Mouse (Mus musculus) cerebellum, postnatal 36 days (tissue): ENCODE measurements around the gene Anks1.

ENCODE experiments used
- DNase-seq, 2 experiments: peaks; one replicate each; pipeline ENCODE4 v3.0.0; 2021 to 2022; ENCODE audit warnings: mixed read lengths in 2 of 2

Gene Anks1

DNA sequence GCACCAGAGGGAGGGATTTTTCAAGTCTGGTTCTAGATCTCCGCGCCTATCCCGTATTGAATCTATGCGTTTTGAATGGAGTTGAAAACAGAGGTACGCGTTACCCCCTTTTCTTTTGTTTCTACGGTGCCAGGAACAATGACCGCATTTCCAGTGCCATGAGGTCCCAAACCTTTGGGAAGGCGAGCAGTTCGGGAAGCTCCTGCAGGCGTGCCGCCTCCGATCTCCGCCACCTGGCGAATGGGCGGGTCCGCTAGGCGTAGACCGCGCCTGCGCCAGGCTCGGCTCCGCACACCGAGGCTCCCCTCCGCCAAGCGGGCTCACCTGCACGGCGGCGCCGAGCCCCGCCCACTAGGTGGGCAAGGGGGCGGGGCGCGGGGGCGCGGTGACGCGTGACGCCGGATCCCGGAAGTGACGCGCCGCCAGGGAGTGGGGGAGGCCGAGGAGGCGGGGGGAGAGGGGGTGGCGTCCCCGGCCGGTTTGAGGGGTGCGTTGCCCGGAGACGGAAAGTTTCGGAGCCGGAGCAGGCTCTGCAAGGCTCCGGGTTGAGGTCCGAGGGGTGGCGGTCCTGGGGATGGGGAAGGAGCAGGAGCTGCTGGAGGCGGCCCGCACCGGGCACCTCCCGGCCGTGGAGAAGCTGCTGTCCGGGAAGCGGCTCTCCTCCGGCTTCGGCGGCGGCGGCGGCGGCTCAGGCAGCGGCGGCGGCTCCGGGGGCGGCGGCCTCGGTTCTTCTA is at the start of gene Anks1:
Anks1 (plus strand) TSS at position 419 of the 734 bp plus-strand sequence.
- peak; percentile 84 to 91 for DNase-seq

DNA sequence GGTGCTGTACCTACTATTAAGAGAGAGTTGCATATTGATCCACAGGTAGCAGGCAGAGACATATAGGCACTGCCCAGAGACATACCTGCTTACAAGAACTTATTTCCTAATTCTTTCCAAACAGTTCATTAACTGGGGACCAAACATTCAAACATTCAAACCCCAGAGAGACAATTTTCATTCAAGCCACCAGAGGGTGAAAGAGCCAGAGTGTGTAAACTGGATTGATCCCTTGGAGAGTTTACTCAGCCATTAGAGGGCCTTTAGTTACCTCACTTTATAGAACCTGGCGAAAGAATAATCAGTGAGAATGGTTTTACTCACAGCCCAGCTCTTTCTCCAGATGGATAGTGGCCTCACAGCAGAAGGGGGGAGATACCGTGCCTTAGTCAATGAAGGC is 43.6 kb upstream of the Anks1 start:
- no peak for DNase-seq

DNA sequence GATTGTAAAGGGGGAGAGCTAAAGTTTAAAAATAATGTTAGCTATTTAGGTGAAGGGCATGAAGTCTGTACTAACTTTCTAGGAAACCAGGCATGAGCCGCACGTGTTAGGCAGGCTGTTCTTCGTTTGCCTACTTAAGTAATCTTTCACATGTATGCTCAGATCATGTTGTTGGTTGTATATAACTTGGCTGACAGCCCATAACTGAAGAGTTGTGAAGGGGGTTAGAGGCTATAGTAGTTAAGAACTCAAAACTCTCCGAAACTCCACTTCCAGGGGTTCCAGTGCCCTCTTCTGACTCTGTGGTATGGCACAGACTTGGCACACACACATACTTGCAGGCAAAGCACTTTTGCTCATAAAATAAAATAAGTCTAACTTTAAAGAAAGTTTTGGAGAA is 42.4 kb upstream of the Anks1 start:
- no peak for DNase-seq

DNA sequence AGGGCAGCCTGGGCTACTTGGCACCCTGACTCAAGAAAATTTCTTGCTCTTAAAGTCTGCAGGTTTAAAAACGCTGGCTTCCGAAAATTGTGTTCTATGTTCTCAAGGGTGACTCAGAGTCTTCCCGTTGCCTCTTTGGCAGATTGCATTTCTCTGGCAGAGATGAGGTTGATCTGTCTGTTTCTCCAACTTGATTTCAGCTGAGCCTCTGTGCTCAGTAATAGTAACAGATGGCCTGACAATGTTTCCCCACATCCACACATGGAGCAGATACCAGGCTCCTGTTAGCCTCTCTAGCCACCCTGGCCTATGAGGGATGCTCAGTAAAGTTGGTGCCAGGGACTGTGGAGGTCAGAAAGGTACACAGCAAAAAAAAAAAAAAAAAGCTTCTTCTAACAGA is 37.3 kb upstream of the Anks1 start:
- peak; percentile 51 to 63 for DNase-seq

DNA sequence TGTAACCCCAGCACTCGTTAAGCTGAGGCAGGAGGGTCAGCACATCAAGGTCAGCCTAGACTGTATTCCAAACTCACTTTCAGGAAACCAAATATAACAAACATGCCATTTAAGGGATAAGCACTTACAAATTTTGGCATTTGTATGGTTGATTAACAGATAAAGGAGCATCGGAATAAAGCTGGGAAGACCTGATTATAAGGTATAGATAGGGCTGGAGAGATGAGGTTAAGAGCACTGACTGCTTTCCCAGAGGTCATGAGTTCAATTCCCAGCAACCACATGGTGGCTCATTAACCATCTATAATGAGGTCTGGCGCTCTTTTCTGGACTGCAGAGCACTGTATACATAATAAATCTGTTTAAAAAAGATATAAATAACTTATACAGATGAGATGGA is 35.5 kb upstream of the Anks1 start:
- DNase-seq: no peak

DNA sequence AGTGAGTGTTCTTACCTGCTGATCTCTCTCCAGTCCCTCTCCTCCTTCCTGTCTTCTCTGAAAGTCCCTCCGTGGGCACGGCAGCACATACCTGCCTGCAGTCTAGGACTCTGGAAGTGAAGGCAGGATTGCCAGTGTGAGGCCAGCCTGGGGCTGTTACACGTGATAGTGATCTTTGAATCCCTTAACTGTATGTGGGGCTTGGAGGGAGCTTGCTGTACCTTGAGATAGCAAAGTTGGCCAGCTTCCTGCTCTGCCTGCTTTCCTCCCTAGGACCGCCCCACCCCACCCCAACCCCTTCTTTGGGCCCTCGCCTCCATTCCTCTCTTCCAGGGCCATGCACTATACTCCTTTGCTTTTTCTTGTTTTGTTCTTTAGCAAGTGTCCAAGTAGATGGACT is 34.6 kb upstream of the Anks1 start:
- DNase-seq: no peak

DNA sequence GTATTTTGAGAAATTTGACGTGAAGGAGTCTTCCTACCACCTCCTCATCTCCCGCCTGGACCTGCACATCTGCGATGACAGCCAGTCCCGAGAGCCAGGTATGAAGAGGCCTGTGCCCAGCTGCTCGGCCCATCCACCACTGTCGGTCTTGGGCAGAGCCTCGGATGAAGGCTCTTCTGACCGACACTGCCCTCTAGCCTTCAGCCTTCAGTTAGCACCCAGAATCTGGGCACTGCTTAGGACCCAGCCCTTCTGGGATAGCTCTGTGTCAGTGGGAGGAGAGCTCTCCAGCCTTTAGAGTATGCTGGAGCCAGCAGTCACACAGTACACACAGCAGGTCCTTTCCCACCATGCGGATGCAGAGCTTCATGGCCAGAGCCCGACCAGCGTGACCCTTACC is 27.6 kb upstream of the Anks1 start:
- DNase-seq: peak; percentile 23 to 28

DNA sequence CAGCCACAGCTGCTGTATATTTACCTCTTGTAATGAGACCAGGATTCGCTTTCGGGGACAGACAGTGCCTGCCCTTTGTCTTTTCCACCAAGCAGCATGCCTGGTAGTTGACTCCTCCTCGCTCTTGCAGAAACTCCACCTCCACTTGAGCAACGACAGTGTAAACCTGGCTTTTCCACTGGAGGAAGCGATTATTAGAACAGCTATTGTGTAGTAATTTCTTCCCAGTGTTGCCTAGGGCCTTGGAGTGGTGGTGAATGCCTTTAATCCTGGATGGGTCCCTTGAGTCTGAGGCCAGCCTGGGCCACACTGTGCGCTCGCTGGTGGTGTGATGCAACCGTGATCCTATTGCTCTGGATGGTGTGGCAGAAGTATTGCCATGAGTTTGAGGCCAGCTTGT is 26.0 kb upstream of the Anks1 start:
- no peak for DNase-seq

DNA sequence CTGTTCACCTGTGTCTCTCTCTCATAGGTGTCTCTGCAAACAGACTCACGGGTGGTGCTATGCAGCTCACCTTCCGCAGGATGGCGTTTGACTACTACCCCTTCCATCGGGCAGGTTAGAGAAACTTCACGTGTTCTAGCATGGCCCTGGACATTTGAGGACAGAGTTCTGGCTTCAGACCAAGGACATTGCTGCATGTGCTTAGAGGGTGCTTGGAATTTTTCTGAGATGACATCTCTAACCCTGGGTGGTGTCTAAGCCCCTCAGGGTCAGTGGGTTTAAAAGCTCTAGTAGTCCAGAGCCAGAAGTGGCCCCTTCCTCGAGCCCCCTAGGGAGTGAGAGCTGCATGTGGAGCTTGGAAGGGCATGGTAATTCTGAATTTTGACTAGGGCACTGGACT is 25.1 kb upstream of the Anks1 start:
- no peak for DNase-seq

DNA sequence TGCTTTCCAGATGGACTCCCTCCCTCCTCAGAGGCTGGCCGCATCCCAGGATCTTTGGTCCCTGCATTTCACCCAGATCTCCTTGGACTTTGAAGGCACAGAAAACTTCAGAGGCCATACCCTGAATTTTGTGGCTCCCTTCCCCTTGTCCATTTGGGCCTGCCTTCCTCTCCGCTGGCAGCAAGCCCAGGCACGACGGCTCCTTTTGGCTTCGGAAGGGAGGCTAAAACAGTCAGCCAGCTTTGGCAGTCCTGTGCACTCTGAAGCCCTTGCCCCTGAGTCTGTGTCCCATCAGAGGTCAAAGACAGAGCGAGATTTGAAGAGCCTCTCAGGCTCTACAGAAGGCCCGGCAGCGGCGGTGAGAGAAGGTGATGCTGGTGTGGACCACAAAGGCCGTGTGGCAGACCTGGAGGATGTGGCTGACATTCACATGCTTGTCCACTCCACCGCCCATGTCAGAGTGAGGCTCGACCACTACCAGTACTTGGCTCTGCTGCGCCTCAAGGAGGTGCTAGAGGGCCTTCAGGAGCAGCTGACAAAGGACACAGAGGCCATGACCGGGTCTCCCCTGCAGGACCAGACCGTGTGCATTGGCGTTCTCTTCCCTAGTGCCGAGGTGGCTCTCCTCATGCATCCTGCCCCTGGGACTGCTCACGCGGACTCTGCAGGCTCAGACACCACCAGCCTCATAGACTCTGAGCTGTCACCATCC is 22.5 kb upstream of the Anks1 start:
- DNase-seq: peak; percentile 27 to 36

DNA sequence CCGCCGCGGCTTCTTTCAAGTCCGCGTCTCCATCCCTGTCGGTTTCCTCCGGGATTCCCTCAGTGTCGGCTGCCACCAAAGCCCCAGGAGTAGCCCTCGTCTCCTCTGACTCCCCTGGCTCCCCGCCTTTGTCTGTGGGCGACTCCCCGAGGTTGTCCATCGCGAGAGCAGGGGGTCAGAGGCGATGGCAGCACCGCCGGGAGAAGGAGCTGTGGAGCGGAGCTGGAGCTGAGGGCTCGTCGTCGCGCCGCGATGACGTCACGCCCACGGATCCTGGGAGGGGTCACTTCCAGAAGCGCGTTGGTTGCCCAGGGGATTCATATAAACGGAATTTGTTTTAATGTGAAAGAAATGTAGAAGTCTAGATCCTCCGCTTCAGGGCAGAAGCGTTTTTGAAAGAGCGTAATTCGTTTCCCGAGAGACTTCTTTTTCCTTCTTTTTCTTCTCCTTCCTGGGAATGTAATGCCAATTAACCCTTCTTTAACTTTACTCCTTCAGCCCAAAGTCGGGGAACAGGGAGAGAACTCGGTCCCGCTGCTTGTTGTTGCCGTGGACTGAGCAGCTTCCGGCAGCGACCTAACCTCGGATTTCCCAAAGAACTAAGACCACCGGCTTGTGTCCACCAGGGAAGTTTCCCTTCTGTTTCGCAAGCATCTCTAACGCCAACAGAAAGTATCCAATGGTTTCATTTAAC is 1.4 kb upstream of the Anks1 start:
- DNase-seq: peak; percentile 97 to 98

DNA sequence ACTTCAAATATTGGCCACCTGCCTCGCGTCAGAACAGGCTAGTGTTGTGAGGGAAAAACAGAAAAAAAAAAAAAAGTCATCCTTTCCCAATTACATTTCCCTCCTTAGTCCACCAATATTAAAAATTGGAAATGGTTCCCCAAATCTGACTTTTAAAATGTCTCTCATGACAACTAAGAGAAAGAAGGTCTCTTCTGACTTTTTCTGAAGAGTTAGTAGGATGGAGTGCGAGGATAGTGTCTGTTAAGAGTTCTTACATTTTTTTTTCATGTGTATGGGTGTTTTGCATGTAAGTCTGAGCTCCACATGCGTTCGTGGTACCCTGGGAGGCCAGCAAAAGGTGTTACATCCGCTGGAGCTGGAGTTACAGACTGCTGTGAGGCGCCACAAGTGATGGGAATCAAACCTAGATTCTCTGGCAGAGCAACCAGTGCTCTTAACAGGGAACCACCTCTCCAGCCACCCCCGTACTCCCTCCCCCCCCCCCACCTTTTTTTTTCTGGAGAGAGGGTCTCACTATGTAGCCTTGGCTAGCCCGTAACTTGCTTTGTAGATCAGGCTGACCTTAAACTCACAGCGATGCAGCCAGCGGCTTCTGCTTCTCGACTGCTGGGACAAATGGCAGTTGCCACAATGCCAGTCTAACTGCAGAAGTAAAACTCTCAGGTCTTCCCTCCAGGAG is 759 bp upstream of the Anks1 start:
- DNase-seq: no peak

DNA sequence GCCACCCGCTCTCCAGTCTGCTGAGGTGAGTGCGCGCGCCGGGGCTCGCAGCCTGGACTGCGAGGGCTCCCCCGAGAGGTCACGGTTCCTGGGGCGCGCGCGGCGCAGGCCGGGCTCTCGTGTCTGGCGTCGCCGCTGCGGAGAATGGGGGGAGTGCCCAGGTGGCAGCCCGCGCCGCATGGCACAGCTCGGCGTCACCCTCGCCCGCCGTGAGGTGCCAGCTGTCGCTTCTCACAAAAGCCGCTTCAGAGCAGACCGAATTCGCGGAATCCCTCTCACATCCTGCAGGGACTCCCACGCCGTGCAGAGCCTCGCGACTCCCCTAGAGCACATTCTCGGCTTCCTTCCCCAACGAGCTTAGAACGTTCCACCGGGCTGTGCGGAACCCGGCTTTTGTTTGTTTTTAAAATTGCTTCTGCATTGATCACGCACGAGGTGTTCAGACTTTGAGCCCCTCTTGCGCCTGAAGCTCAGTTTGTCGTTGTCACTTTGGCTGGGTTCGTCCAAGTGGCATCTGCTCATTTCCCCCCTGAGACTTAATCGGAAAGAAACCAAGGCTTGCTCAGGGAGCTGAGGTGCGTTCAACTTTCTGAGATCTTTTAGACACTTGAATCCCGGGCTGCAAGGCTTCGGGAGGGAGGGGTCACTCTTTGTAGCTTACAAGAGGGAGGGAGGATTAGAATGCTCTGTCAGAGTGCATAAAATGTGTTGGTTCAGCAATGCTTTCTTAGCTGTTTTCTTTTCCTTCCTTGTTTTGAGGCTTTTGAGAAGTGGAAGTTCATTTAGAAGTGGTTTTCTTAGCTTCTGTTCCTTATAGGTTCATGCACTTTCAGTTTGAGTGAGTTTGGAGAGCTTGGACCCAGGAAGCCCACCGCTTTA is 755 bp downstream of the Anks1 start, which contains the start of gene Taf11:
Taf11 (minus strand) TSS at position 223 of the 879 bp plus-strand sequence.
- peak; percentile 78 to 83 for DNase-seq

DNA sequence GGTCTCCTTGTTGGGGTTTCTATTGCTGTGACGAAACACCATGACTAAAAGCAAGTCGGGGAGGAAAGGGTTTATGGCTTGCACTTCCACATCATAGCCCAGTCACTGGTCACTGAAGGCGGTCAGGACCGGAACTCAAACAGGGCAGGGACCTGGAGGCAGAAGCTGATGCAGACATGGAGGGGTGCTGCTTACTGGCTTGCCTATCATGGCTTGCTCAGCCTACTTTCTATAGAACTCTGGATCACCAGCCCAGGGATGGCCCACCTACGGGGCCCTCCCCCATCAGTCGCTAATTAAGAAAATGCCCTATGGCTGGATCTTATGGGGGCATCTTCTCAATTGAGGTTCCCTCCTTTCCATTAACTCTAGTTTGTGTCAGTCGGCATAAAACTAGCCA is 2.3 kb downstream of the Anks1 start:
- no peak for DNase-seq

DNA sequence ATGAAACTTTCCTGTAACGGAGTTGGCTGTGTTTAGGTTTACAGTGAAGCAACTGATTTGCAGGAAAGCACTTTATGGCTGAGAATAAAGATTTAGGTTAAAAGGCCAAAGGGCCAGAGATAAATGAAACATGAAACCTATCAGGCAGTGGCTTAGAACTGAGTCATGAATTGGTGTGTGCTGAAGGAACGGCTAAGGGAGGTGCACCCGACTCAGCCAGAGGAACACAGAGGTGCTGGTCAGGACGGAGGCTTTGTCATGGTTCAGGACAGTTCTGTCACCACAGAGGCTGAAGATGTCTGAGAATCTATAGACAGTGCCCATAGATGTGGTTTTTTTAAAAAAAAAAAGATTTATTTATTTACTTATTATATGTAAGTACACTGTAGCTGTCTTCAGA is 5.6 kb downstream of the Anks1 start:
- no peak for DNase-seq

DNA sequence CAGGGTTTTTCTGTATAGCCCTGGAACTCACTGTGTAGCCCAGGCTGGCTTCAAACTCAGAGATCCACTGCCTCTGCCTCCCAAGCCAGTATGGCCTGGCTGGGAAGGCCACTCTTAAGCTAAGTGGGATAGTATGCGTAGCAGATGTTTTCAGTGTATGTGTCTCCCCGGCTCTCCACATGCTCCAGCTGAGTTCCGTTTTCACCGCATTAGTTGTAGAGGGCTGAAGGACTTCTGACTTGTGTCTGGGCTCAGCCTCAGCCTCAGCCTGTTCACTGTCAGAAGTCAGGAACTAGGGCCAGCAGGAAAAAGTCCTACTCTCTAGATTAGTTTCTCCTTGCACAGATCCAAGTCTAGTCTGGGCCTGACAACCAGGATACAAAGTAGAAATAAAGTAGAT is 7.3 kb downstream of the Anks1 start:
- DNase-seq: no peak

DNA sequence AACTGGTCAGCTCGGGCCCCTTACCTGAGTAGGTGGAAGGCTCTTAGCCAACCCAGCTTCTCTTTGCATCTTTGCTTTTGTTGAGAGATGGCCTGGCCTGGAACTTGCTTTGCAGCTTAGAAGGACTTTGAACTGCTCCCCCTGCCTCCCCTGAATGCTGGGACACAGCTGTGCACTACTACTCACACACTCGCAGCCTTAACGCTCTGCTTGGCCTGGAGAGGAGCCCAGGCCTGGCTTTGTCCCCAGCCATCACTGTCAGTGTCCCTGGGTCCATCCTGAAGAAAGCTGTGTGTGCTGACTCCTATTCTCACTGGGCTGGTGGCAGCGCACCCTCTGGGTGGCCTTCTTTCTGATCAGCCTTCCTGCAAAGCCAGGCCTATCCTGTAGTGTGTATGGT is 11.6 kb downstream of the Anks1 start:
- DNase-seq: no peak

DNA sequence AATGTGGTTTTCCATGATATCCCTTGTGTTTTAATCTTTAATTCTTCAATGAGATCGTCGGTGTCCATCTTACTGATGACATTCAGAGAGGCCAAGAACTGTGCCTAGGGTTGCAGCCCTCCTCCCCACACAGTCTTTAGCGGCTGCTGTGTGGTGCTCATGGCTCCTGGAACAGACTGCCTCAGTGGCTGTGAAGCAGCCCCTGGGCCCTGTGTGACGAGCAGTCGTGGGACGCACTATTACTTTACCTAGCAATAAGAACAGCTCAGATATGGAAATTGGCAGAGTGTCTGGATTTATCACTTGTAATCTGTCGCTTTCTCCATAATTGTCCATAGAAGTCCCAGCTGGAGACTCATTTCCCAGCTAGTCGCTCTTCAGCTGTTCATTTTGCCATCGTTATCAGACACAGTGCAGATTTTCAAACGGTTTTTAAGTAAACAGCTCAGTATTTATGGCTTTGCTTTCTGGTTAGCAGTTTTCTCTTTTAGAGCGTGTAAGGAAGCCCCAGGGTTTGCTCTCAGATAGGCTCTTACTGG is 13.1 kb downstream of the Anks1 start:
- DNase-seq: no peak

DNA sequence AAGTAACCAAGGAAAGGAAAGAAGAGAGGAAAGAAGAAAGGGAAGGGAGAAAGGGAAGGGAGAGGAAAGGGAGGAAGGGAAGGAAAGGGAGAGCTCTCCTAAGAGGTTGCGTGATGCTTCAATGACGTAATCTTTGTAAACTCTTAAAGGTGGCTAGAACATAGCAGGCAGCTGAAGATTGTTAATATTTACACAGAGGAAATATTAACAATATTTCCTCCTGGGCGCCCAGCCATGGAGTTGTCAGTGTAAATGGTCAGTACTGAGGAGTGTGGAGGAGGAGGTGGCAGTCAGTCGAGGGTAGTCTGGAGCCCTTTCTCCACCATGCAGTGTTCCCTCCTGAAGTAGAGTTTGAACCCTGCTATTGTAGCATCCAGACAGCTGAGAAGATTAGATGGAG is 15.9 kb downstream of the Anks1 start:
- DNase-seq: no peak

DNA sequence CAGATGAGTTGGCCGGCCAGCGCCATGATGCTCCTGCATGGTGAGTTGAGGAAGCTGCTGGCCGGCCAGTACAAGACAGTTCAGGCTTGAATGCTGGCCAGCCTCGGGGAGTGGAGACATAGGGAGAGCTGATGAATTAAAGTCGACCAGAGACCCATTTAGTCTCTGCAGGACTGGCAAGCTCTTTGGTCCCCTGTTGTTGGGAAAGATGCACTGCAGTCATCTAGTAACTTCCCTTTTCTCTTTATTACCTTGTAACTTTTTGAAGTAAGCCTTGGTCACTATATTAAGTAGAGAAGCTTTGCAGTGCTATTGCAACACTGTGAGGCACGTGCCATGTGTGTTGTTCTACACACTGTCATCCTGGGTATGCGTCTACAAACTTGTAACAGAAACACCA is 16.4 kb downstream of the Anks1 start:
- DNase-seq: no peak

DNA sequence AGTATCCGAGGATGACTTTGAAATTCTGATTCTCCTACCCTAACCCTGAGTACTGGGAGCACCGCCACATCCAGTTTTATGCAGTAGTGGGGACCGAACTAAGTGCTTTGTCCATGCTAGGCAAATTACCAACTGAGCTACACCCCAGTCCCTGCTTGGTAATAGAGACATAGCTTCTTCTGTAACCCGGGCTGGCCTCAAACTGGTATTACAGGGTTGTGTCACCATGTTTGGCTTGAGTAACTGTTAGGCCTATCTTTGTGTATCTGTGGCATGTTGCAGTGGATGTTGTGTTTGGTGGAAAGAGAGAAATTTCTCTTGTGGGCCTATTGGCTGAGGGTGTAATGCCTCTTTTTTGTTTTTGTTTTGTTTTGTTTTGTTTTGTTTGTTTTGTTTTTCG is 21.2 kb downstream of the Anks1 start:
- no peak for DNase-seq

DNA sequence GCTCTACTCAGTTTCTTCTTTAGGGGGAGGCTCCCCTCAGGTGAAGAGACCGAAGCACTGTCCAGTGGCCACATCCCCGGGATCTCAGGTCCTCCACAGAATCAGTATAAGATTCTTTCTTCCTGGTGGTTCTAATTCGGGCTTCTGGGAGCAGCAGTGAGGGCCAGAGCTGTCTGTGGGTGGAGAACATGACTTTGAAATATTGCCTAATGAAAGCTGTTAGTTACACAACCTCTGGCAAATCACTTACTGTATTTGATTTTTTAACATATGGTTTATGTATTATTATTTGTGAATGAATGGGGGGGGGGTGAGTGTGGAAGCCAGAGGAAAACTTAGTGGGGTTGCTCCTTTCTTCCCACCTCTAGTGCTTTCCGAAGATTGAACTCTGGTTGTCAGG is 22.7 kb downstream of the Anks1 start:
- no peak for DNase-seq
